Mouse (Mus musculus) heart, postnatal 0 days (tissue): ENCODE measurements at regions not wholly inside any gene's neighbourhood (a gene's known extent, or its start where the extent isn't known, plus 50 kb on each side); places are given as distances from the start of the nearest gene placed in this dataset.

Source experiments
- CTCF ChIP-seq: IDR thresholded peaks from 2 replicates; pipeline ENCODE4 v1.5.1; 2016; ENCODE audit warnings: antibody characterized with exemption, control low read depth, low read depth
- EP300 ChIP-seq: IDR thresholded peaks from 2 replicates; pipeline ENCODE4 v1.6.1; 2016; ENCODE audit warnings: antibody characterized with exemption, low read depth

DNA sequence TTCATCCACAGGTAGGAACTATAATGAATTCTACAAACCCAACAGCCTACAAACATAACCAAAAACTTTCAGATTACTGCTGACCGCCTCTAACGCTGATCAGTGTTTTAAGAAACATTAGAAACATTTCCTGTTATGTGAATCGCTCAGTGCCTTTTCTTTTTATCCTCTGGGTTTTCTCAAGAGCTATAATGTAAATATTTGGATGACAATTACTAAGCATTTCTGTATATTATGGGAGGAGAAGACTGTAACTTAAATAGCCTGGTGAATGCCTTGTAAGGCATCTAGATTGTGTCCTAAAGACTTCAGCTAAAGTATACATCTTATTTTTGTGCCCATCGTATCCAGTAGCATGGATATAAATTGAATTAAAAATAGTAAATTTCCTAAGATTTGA, 465.9 kb upstream of the Acvr2a start:
- TF ChIP-seq CTCF (no peak), EP300 (no peak)
